Mouse (Mus musculus): ENCODE measurements around the gene Pga5. TPM values are rescaled to one million over a fixed set of nuclear protein-coding genes. Genes with fewer than 3 reads are reported as not detected.

The Pga5 gene
- polyA plus RNA-seq, 1 experiment, result not detected

DNA sequence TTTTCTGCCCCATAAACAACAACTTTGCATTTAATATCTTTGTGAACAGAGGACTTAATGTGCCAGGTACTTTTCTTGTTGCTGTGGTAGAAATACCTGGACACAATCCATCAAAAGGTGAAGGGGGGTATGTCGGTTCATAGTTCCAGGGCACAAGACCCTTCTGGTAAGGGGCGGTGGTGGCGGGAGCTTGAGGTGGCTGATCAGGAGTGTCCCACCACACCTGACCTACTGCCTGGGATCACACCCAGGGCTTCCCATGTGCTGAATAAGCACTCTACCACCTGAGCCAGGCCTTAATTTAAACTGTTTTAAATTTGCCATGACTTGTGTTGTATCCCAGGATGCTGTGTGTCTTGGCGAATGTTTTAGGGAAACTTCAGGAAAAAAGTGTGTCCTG is 13.2 kb upstream of the Pga5 start:
- Histone ChIP-seq H3K4me3 (replicated peaks; ENCODE audit: insufficient read depth, low read depth, low read length) (no peak overlapping the region), H3K4me1 (ENCODE audit: control insufficient read depth, insufficient read depth, low read length) (peaks cover 8% of the 10 kb centered on the region; the same call in 1 of the 2 replicates), H3K27me3 (ENCODE audit: control insufficient read depth, insufficient read depth, low read length) (no peaks in the 10 kb centered on the region), H3K27ac (ENCODE audit: insufficient read depth, low read length) (no peak overlapping the region)
- DNase-seq, result peak in 1 of 2 experiments; percentile 22
- WGBS, result 94% methylated on average over 4 of the region's 4 CpGs
- TF ChIP-seq CTCF (IDR thresholded peaks at IDR 0.05; ENCODE audit: borderline replicate concordance, insufficient read depth, low read depth, low read length), result no peak
- TF ChIP-seq POLR2A (IDR thresholded peaks at IDR 0.05; ENCODE audit: borderline replicate concordance, insufficient read depth, low read length), result no peak

DNA sequence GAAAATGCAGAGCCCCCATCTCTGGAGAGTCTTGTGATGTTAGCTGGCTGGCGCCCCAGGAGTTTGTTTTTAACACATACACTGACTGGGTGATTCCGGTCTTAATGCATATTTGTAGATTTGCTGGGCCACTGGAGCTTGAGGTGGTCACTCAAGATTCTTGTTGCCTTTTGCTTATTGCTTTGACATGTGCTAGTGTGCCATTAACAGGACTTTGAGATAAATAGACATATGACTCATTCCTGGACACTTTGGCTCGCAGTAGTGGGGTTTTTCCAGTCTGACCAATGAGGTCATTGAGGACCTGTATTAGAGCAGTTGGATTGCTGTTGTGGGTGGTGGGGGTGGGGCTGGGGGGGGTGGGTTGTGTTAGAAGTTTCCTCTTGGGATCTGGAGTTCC is 12.5 kb upstream of the Pga5 start:
- Histone ChIP-seq H3K4me1 (ENCODE audit: control insufficient read depth, insufficient read depth, low read length) (peaks cover 8% of the 10 kb centered on the region; the same call in 1 of the 2 replicates), H3K4me3 (replicated peaks; ENCODE audit: insufficient read depth, low read depth, low read length) (peak overlapping the region; percentile 35), H3K27me3 (ENCODE audit: control insufficient read depth, insufficient read depth, low read length) (no peaks in the 10 kb centered on the region), H3K27ac (ENCODE audit: insufficient read depth, low read length) (peak overlapping the region; percentile 76; the same call in 1 of the 2 replicates)
- TF ChIP-seq CTCF (IDR thresholded peaks at IDR 0.05; ENCODE audit: borderline replicate concordance, insufficient read depth, low read depth, low read length) (no peak), POLR2A (IDR thresholded peaks at IDR 0.05; ENCODE audit: borderline replicate concordance, insufficient read depth, low read length) (no peak)
- 29% methylated on average over 3 of the region's 3 CpGs for WGBS
- peak; percentile 47 to 79 for DNase-seq

DNA sequence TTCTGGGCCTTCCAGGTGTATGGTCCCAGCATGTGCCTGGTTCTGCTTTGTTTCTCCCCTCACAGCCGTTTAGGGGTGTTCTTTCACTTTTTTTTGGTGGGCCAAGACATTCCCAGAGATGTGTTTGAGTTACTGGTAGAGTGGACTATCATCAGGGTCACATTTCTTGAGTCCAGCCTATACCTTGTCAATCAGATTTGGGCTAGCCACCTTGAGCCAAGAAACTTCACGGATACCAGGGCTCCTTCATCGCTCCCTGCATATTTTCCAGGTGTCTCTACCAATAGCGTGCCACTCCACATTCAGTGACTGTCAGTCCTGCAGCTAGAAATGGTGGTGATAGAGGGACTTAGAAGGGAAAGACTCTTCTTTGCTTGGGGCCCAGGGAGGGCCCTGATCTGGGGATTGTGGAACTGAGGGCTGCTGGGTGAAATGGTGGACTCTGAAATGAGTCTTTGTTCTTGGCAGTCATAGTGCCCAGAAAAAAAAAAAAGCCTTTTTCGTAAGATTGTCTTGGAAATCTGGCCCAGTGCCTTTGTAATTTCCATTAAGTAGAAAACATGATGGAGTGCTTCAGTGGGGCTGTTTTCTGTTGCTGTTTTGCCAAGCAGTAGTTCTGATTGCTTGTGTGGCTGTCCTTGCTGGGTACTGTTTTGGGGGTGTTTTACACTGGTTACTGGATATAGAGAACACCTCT is 11.7 kb upstream of the Pga5 start:
- Histone ChIP-seq H3K4me1 (ENCODE audit: control insufficient read depth, insufficient read depth, low read length) (peaks cover 8% of the 10 kb centered on the region; the same call in 1 of the 2 replicates), H3K4me3 (replicated peaks; ENCODE audit: insufficient read depth, low read depth, low read length) (peak overlapping the region; percentile 74), H3K27ac (ENCODE audit: insufficient read depth, low read length) (peak overlapping the region; percentile 67), H3K27me3 (ENCODE audit: control insufficient read depth, insufficient read depth, low read length) (no peaks in the 10 kb centered on the region)
- peak in 1 of 2 experiments; percentile 42 for DNase-seq
- no peak for TF ChIP-seq CTCF (IDR thresholded peaks at IDR 0.05; ENCODE audit: borderline replicate concordance, insufficient read depth, low read depth, low read length)
- no peak for TF ChIP-seq POLR2A (IDR thresholded peaks at IDR 0.05; ENCODE audit: borderline replicate concordance, insufficient read depth, low read length)
- 3% methylated on average over 5 of the region's 5 CpGs for WGBS

DNA sequence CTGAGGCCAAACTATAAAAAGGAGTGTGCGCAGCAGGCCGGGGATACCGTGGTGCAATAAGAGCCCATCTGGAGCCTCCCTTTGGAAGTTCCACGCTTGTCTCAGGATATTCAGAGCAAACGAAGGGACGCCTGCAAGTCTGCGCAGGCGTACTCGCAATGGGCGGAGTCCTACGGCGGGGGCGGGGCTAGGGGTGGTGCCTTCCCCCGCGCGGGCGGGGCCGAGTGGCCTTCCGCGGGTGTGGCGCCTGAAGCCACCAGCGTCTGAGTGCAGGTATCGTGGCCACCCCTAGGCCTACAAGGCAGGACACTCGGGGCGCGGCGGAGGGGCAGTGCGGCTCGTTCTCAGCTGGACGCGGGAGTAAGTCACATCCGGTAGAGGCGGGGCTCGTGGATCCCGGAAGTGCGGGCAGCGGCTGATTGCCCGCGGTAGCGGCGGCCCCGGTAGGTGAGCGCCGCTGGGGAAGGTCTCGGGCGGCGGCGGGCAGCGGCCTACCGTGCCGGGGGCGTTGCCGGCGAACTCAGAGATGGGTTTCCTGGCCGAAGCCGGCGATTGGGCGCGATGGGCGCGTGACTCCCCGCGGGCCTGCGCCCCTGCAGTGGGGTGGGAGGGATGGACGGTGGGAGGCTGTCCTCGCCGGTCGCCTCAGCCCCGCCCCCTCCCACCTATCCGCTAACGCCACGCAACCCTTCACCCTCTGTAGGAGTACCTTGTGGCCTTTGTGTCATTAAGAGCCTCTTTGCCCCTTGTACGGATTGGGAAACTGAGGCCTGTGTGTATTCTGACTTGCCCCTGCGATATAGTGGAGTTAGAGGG is 10.9 kb upstream of the Pga5 start, which contains the start of gene Vps37c:
TSS of gene Vps37c (plus strand) at position 199 of the 816 bp plus-strand sequence.
- TF ChIP-seq CTCF (IDR thresholded peaks at IDR 0.05; ENCODE audit: borderline replicate concordance, insufficient read depth, low read depth, low read length), result no peak; the same call in 1 of the 2 replicates
- TF ChIP-seq POLR2A (IDR thresholded peaks at IDR 0.05; ENCODE audit: borderline replicate concordance, insufficient read depth, low read length), result peak; percentile 72; the same call in 1 of the 2 replicates
- Histone ChIP-seq H3K27ac (ENCODE audit: insufficient read depth, low read length) (peak within 1 kb of the TSS; percentile 67), H3K4me1 (ENCODE audit: control insufficient read depth, insufficient read depth, low read length) (peaks cover 8% of the 10 kb centered on the region; the same call in 1 of the 2 replicates), H3K4me3 (replicated peaks; ENCODE audit: insufficient read depth, low read depth, low read length) (peak within 1 kb of the TSS; percentile 74), H3K27me3 (ENCODE audit: control insufficient read depth, insufficient read depth, low read length) (no peaks in the 10 kb centered on the region)
- under 1% methylated on average over 74 of the region's 74 CpGs for WGBS
- peak; percentile 96 to 98 for DNase-seq

DNA sequence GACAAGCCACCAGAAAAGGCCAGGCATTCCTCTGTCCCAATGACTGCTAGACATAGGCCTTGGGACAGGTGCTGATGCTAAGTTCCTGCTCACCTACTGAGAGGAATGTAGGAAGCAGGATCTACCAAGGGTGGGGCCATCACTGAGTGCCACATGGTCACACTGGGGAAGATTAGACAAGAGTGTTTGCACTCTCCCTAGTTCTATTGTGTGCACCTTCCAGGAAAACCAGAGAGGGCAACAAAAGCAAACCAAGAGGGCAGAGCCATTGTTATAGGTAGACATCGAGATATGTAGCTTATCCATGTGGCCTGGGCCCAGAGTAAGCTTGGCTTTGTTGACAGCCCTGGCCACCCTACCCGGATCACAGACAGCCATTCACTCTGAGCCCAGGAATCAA is 7.9 kb upstream of the Pga5 start:
- no peak for DNase-seq
- H3K4me3 ChIP-seq (replicated peaks; ENCODE audit: insufficient read depth, low read depth, low read length), result no peak overlapping the region
- 83% methylated on average over 2 of the region's 2 CpGs for WGBS
- no peak overlapping the region for H3K27ac ChIP-seq (ENCODE audit: insufficient read depth, low read length)
- TF ChIP-seq CTCF (IDR thresholded peaks at IDR 0.05; ENCODE audit: borderline replicate concordance, insufficient read depth, low read depth, low read length) (no peak), POLR2A (IDR thresholded peaks at IDR 0.05; ENCODE audit: borderline replicate concordance, insufficient read depth, low read length) (no peak)
- no peaks in the 10 kb centered on the region for H3K27me3 ChIP-seq (ENCODE audit: control insufficient read depth, insufficient read depth, low read length)
- H3K4me1 ChIP-seq (ENCODE audit: control insufficient read depth, insufficient read depth, low read length), result peaks cover 6% of the 10 kb centered on the region; the same call in 1 of the 2 replicates

DNA sequence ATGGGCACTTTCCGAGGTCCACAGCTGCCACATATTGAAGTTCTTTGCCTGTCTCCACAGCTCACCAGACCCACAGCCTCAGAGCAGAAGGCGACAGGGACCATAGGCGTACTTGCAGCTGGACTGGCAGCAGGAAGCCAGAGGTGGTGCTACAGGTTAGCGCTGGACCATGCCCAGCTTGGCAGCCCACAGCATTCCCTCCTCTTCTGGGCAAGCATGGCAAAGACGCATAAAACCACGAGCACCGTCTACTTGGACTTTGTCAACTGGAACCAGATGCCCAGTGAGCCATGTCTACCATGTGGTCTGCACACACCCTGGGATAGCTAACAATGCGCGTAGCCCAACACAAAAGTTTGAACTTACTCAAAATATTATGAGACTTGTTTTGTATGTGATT is 7.2 kb upstream of the Pga5 start:
- no peak for TF ChIP-seq CTCF (IDR thresholded peaks at IDR 0.05; ENCODE audit: borderline replicate concordance, insufficient read depth, low read depth, low read length)
- TF ChIP-seq POLR2A (IDR thresholded peaks at IDR 0.05; ENCODE audit: borderline replicate concordance, insufficient read depth, low read length), result no peak

DNA sequence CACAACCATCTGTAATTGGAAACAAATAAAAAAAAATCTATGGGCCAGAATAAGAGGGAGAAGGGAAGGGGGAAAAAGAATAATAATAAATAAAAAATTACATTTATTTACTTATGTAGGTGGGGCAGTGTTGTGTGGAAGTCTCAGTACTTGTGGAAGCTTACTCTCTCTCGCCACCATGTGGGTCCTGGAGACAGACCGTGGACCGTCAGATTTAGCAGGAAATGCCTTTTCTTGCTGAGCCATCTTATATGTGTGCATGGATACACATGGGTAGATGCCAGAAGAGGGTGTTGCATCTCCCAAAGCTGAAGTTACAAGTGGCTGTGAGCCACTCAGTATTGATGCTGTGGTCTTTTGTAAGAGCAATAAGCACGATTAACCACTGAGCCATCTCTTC is 3.7 kb upstream of the Pga5 start:
- 57% methylated on average over 4 of the region's 4 CpGs for WGBS
- no peaks in the 10 kb centered on the region for H3K27me3 ChIP-seq (ENCODE audit: control insufficient read depth, insufficient read depth, low read length)

More for the DNA sequence above, 7.2 kb upstream of the Pga5 start:
- Histone ChIP-seq H3K4me3 (replicated peaks; ENCODE audit: insufficient read depth, low read depth, low read length) (no peak overlapping the region), H3K4me1 (ENCODE audit: control insufficient read depth, insufficient read depth, low read length) (peaks cover 5% of the 10 kb centered on the region; the same call in 1 of the 2 replicates), H3K27ac (ENCODE audit: insufficient read depth, low read length) (no peak overlapping the region), H3K27me3 (ENCODE audit: control insufficient read depth, insufficient read depth, low read length) (no peaks in the 10 kb centered on the region)
- no peak for DNase-seq
- WGBS, result 67% methylated on average over 9 of the region's 9 CpGs

More for the DNA sequence above, 3.7 kb upstream of the Pga5 start:
- DNase-seq, result no peak
- H3K4me1 ChIP-seq (ENCODE audit: control insufficient read depth, insufficient read depth, low read length), result peaks cover 5% of the 10 kb centered on the region; the same call in 1 of the 2 replicates
- no peak overlapping the region for H3K4me3 ChIP-seq (replicated peaks; ENCODE audit: insufficient read depth, low read depth, low read length)
- TF ChIP-seq POLR2A (IDR thresholded peaks at IDR 0.05; ENCODE audit: borderline replicate concordance, insufficient read depth, low read length) (no peak), CTCF (IDR thresholded peaks at IDR 0.05; ENCODE audit: borderline replicate concordance, insufficient read depth, low read depth, low read length) (no peak)
- H3K27ac ChIP-seq (ENCODE audit: insufficient read depth, low read length), result no peak overlapping the region
